Mouse (Mus musculus) mature B cell (primary cell): ENCODE measurements around the gene Ascc3.

Experiments
- in situ Hi-C: fragments of 300-500 bp; cut with MboI; formaldehyde crosslinking; loops from 2 replicates; pipeline ENCODE4 v1.14.3; 2019

Gene Ascc3

GRCm38 (mm10) chr10:50592355-50593293, at the start of gene Ascc3:
Gene Ascc3, plus strand, starts transcription at chr10:50592669.
- in situ Hi-C loops = no loop called here

DNA sequence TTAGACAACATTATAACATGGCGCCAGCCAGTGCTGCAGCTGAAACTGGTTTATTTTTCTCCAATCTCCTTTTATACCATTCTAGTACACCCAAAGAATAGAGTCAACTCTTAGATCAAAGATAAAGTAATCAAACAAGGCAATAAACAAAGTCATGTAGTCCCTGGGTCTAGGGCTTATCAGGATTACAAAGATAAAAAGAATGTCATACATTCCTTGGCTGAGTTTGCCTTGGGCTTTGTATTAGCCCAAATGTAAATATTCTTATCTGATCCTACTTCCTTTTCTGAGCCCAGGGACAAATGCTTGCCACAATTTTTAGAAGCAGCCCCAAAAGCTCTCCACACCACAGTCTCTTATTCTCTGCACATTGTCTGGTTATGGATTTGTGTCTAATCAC, 7.7 kb upstream of the Ascc3 start:
- in situ Hi-C loops = no loop called here

- in situ Hi-C loops = no loop called here
Observed at GRCm38 (mm10) chr10:50586556-50586955, 5.9 kb upstream of the Ascc3 start.

DNA sequence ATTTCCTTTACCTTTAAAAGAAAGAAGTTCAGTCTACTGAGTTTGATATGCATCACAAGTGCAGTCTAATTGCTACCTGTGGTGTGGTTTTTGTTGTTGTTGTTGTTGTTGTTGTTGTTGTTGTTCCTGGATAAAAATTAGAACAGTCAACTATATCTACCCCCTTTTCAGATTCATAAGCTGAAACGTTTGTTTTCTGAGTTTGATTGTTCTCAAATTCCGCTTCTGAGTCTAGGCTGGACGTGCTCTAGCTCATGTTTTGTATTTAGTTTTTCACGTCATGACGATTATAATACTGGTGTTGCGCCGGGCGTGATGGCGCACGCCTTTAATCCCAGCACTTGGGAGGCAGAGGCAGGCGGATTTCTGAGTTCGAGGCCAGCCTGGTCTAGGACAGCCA, 902 bp downstream of the Ascc3 start:
- in situ Hi-C loops = no loop called here

- in situ Hi-C loops = no loop called here
Observed at GRCm38 (mm10) chr10:50595340-50595739, 2.9 kb downstream of the Ascc3 start.

- in situ Hi-C loops = no loop called here
Observed at GRCm38 (mm10) chr10:50604919-50605318, 12.4 kb downstream of the Ascc3 start.

GRCm38 (mm10) chr10:50613840-50614239, 21.4 kb downstream of the Ascc3 start:
- in situ Hi-C loops = no loop called here

- in situ Hi-C loops = no loop called here
Observed at GRCm38 (mm10) chr10:50625874-50626273, 33.4 kb downstream of the Ascc3 start.

- in situ Hi-C loops = no loop called here
Observed at GRCm38 (mm10) chr10:50639607-50640006, 47.1 kb downstream of the Ascc3 start.

DNA sequence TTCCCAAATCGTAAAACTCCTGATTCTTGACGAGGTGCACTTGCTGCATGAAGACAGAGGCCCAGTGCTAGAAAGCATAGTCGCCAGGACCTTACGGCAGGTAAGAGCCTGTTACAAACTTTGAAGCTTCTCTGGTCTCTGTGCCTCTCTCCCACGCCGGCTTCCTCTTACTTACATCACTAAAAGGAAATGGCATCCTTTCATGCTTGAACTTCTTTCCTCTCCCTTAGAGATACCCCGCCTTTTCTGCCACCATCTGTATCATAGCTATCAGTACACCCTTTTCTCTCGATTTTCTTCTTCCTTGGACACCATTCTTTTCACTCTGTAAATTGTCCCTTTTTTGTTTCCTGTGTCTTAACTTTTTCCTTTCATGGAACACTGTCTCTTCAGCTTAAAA, 58.1 kb downstream of the Ascc3 start:
- in situ Hi-C loops = no loop called here

DNA sequence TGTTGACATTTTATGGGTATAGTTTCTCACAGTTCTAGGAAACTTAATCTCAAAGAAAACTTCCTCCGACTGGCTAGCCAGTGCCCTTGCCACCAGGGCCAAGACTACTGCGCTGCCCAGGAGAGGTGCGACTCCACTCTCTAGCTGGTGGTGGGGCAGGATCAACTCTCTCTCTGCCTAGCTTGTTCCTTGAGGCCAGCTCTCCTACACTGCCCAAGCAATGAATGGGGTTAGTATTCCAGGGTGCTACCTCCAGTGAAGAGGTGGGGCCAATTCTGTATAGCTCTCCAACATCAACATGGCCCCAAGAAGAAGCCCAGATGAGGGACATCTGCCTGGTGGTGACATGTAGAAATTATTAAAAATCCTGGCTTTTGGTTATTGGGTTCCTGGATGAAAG, 61.1 kb downstream of the Ascc3 start:
- in situ Hi-C loops = no loop called here

- in situ Hi-C loops = no loop called here
Observed at GRCm38 (mm10) chr10:50657352-50657751, 64.9 kb downstream of the Ascc3 start.

GRCm38 (mm10) chr10:50671517-50671916, 79.0 kb downstream of the Ascc3 start:
- in situ Hi-C loops = no loop called here

GRCm38 (mm10) chr10:50690324-50690723, 97.9 kb downstream of the Ascc3 start:
- in situ Hi-C loops = no loop called here

GRCm38 (mm10) chr10:50698836-50699433, 106.5 kb downstream of the Ascc3 start:
- in situ Hi-C loops = no loop called here

- in situ Hi-C loops = loop anchor here (25.0 kb wide), 2 partner anchors 711 to 961 kb away; no protein-coding TSS in a partner anchor
Observed at GRCm38 (mm10) chr10:50701736-50702135, 109.3 kb downstream of the Ascc3 start.

- in situ Hi-C loops = loop anchor here (25.0 kb wide), 2 partner anchors 710 to 960 kb away; no protein-coding TSS in a partner anchor
Observed at GRCm38 (mm10) chr10:50702361-50702760, 109.9 kb downstream of the Ascc3 start.

- in situ Hi-C loops = loop anchor here (25.0 kb wide), 2 partner anchors 708 to 958 kb away; no protein-coding TSS in a partner anchor
Observed at GRCm38 (mm10) chr10:50704202-50704601, 111.7 kb downstream of the Ascc3 start.

GRCm38 (mm10) chr10:50704898-50705297, 112.4 kb downstream of the Ascc3 start:
- in situ Hi-C loops = loop anchor here (25.0 kb wide), 2 partner anchors 707 to 957 kb away; no protein-coding TSS in a partner anchor

DNA sequence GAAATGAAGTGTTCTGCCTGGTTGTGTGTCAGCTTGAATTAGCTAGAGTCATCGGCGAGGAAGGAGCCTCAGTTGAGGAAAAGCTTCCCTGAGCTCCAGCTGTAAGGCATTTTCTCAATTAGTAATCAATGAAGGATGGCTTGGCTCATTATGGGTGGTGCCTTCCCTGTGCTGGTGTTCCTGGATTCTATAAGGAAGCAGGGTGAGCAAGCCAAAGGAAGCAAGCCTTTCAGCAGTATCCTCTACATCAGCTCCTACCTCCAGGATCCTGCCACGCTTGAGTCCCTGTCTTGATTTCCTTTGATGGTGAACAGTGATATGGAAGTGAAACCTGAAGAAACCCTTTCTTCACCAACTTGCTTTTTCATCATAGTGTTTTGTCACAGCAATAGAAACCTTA, 118.8 kb downstream of the Ascc3 start:
- in situ Hi-C loops = loop anchor here (25.0 kb wide), 2 partner anchors 701 to 951 kb away; no protein-coding TSS in a partner anchor

GRCm38 (mm10) chr10:50711765-50712164, 119.3 kb downstream of the Ascc3 start:
- in situ Hi-C loops = loop anchor here (25.0 kb wide), 2 partner anchors 701 to 951 kb away; no protein-coding TSS in a partner anchor

DNA sequence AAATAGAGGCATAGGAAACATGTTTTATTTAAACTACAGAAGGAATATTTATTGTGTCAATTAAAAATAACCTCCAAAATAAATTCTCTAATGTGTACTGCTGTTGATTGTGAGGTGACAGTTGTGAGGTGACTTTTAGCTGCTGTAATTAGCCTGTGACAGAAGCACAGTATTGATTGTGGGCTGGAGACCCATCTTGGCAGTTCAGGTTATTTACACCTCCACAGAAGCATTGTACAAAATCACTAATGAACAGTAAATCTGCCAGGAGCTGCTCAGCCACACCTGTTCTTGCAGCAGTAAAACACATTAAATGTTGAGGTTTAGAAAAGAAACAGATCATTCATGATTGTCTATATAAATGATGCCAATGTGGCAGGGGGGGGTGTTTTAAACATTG, 141.0 kb downstream of the Ascc3 start:
- in situ Hi-C loops = no loop called here

- in situ Hi-C loops = no loop called here
Observed at GRCm38 (mm10) chr10:50762069-50762468, 169.6 kb downstream of the Ascc3 start.
